Mouse (Mus musculus): ENCODE results near the gene Nppb.

GRCm38 (mm10) chr4:148030506-148030905, 44.9 kb downstream of the Nppb start:
- no peak for TF ChIP-seq CTCF (IDR thresholded peaks at IDR 0.05; ENCODE audit: low read depth)
- no peak for TF ChIP-seq EP300 (IDR thresholded peaks at IDR 0.05; ENCODE audit: low read depth)

All from liver, embryonic 14.5 days (tissue).